Mouse (Mus musculus) hindbrain, embryonic 11.5 days (tissue): ENCODE measurements around the gene Pax2. TPM values are rescaled to one million over a fixed set of nuclear protein-coding genes. Genes with fewer than 3 reads are reported as not detected.
"Not testable (repeated sequence)": the region's sequence is repeated elsewhere in the genome, so short reads cannot be mapped to it uniquely, and the experiment has no call there.

Experiments used
- ATAC-seq: fragments of 200-750 bp; cut with Nextera tagmentation; 2 replicates; pipeline ENCODE4 v1.8.0; 2017; ENCODE audit warnings: mild to moderate bottlenecking, moderate TSS enrichment, moderate library complexity; ENCODE audit not compliant: low FRiP score
- DNase-seq: peaks from one replicate; pipeline ENCODE4 v3.0.0-alpha.2; 2015; ENCODE audit warnings: low spot score
- H3K27ac ChIP-seq: fragments of 300-500 bp; sonication (generic); 2 replicates; pipeline ENCODE4 v1.5.1; 2014; ENCODE audit warnings: mild to moderate bottlenecking, low read depth, low read length
- H3K27me3 ChIP-seq: fragments of 300-500 bp; sonication (generic); 2 replicates; pipeline ENCODE4 v1.6.1; 2014; ENCODE audit warnings: mild to moderate bottlenecking, low read length, moderate library complexity, mixed read lengths; ENCODE audit not compliant: control insufficient read depth, insufficient read depth
- H3K36me3 ChIP-seq: fragments of 300-500 bp; sonication (generic); 2 replicates; pipeline ENCODE4 v1.6.1; 2014; ENCODE audit warnings: mild to moderate bottlenecking, low read length, moderate library complexity, mixed read lengths; ENCODE audit not compliant: control insufficient read depth, insufficient read depth
- H3K4me1 ChIP-seq: fragments of 300-500 bp; sonication (generic); replicated peaks from 2 replicates; pipeline ENCODE4 v1.6.1; 2014; ENCODE audit warnings: low read length, mixed read lengths; ENCODE audit not compliant: control insufficient read depth, insufficient read depth
- H3K4me2 ChIP-seq: fragments of 300-500 bp; sonication (generic); replicated peaks from 2 replicates; pipeline ENCODE4 v1.6.1; 2014; ENCODE audit warnings: mild to moderate bottlenecking, low read depth, low read length
- H3K4me3 ChIP-seq: fragments of 300-500 bp; sonication (generic); 2 replicates; pipeline ENCODE4 v1.5.1; 2014; ENCODE audit warnings: low read depth, low read length
- H3K9ac ChIP-seq: fragments of 300-500 bp; sonication (generic); 2 replicates; pipeline ENCODE4 v1.6.1; 2014; ENCODE audit warnings: low read depth, low read length
- H3K9me3 ChIP-seq: fragments of 300-500 bp; sonication (generic); 2 replicates; pipeline ENCODE4 v1.6.1; 2016; ENCODE audit warnings: low read length; ENCODE audit not compliant: control insufficient read depth
- WGBS: fragments of 180-500 bp; shearing (Covaris S2); extraction: QIAGEN DNeasy Blood & Tissue Kit; methylation state at CpG from one replicate; pipeline ENCODE4 v1.1.7; 2014; 5-methylcytosine and 5-hydroxymethylcytosine counted together
- polyA plus RNA-seq: library from polyadenylated mRNA; unstranded; fragments of >200 nt; fragmentation: Nextera tagmentation; extraction: Ambion mirVana; gene quantifications from 2 replicates; pipeline ENCODE4 v1.2.1, GENCODE M21; 2014

Gene Pax2
- polyA plus RNA-seq, 1 experiment from 2014 or later: 11.1 TPM

DNA sequence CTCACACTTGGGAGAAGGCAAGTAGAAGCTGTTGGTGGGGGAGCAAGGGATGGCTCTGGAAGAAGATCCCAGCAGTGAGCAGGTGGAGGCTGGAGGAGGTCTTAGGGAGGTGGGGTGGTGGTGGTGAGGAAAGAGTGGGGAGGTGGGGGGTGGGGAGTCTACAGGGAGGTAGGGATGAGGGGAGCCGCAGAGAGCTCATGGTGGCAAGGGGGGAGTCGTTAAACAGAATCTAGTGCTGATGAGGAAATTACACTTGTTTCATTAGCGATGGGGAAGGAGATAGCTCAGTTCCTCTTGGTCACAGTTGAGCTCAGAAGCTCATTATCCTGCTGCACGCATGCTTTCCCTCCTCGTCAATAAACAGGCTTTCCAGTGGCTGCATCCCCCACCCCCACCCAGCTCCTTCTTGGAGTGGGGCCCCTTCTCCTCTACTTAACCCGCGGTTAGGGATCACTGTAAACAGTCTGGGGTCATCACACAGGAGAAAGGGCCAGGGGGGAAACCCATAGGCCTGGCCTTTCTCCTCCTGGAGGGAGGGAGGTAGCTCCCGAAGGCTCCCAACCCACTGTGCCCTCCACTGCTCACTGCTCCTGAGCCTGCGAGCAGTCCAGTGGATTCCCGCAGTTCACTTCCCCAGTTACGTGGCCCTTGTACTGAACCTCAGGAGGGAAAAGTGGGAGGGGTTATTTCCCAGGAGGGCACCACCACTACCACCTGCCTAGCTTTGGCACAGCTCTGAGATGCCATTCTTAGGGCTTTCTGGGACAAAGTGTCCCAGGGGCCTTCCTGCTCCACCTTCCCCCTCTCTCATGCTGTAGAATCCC is 78.6 kb downstream of the Pax2 start:
- H3K27ac ChIP-seq: 0 out of 2 replicates have a peak overlapping the region, but pooled peaks have one; percentile 1
- peak; percentile 23; the same call in 1 of the 2 replicates for ATAC-seq

DNA sequence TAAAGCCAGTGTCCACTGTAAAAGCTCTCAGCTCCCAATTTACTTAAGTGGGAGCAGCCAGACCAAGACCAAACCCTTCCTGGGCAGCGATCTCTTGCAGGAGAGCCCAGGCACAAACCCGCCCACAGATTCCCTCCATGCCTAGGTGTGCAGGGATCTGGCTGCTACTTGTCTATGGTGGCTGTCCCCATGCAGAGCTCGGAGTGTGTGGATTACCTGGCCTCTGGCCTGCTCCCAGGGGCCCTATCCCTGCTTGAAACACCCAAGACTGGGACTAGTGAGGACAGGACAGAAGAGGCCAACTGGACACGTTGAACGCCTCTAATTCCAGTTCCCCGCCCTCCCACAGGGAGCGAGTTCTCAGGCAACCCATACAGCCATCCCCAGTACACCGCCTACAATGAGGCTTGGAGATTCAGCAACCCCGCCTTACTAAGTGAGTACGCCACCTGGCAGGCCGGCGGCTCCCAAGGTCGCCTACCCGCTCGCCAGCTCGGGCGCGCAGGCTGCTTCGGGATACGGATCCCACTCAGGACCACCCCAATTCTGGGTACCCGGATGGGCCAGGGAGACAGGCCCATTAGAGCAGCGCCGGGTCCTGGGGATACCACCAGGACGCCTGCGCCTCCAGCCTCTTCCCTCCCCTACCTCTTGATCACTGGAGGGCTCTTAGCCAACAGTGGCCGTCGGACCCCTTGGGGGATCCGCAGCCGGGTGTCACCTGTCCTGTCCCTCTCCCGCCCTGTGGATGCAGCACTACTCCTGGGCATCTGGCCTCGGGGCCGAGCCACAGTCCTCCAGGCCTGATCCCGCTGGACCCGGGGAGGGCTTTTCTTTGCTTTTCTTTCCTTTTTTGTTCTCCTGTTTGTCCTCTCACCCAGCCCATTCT is 79.4 kb downstream of the Pax2 start:
- peak; percentile 36; the same call in 1 of the 2 replicates for ATAC-seq
- 3% methylated on average over 34 of the region's 34 CpGs for WGBS
- Histone ChIP-seq H3K36me3 (no peaks in the 10 kb centered on the region), H3K4me3 (peak overlapping the region; percentile 43), H3K9ac (no peak overlapping the region), H3K27me3 (peaks cover 78% of the 10 kb centered on the region), H3K4me1 (peaks cover 17% of the 10 kb centered on the region), H3K4me2 (peak overlapping the region; percentile 81), H3K27ac (0 out of 2 replicates have a peak overlapping the region, but pooled peaks have one; percentile 2), H3K9me3 (no peaks in the 10 kb centered on the region)
- peak; percentile 55 for DNase-seq

More for the DNA sequence above, 78.6 kb downstream of the Pax2 start:
- no peak overlapping the region for H3K4me2 ChIP-seq
- H3K9me3 ChIP-seq: no peaks in the 10 kb centered on the region
- no peaks in the 10 kb centered on the region for H3K36me3 ChIP-seq
- WGBS: 11% methylated on average over 11 of the region's 11 CpGs
- H3K4me1 ChIP-seq: peaks cover 17% of the 10 kb centered on the region
- no peak overlapping the region for H3K4me3 ChIP-seq
- H3K9ac ChIP-seq: no peak overlapping the region
- peaks cover 73% of the 10 kb centered on the region for H3K27me3 ChIP-seq
- DNase-seq: peak; percentile 36

DNA sequence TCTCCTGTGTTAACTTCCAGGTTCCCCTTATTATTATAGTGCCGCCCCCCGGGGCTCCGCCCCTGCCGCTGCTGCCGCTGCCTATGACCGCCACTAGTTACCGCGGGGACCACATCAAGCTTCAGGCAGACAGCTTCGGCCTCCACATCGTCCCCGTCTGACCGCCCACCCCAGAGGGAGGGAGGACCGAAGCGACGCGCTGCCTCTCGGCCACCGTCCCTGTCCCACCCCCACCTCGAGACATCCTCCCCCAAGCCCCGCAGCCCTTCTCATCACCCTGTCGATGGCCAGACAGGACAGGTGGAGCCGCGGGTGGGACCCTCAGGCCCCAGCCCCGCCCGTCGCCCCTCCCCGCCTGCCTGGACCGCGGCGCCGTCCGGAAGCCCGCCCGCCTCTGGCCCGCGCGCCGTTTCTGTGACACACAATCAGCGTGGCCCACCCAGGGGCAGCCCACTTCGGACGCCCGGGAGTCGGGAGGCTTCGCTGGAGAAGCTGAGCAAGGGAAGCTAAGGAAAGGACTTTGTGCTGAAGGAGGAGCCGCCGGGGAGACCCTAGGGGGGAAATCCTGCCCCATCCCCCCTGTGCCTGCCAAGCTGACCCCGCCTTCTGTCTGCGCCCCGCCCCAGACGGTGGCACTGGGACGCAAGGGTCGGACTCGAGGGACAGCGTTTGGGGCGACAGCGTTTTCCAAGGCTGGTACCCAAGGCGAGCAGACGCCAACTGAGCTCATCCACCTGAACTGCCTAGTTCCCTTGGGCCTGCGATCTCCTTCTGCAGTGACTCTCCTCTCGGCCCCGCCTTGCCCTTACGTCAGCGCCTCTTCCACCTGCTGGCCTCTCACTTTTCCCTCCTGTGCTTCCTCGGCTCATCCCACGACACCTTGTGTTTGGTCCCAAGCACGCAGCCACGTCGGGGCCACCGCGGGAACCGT is 80.4 kb downstream of the Pax2 start:
- DNase-seq (peak; percentile 62), ATAC-seq (peak; percentile 26; the same call in 1 of the 2 replicates)
- H3K4me1 ChIP-seq: peaks cover 17% of the 10 kb centered on the region
- peak overlapping the region; percentile 81 for H3K4me2 ChIP-seq
- H3K4me3 ChIP-seq: peak overlapping the region; percentile 43
- WGBS: 1% methylated on average over 64 of the region's 71 CpGs
- peaks cover 78% of the 10 kb centered on the region for H3K27me3 ChIP-seq
- H3K9me3 ChIP-seq: no peaks in the 10 kb centered on the region
- H3K36me3 ChIP-seq: no peaks in the 10 kb centered on the region
- peak overlapping the region; percentile 45 for H3K9ac ChIP-seq
- no peak overlapping the region for H3K27ac ChIP-seq

- H3K36me3 ChIP-seq: no peaks in the 10 kb centered on the region
- H3K9ac ChIP-seq: no peak overlapping the region
- DNase-seq (peak; percentile 57), ATAC-seq (0 out of 2 replicates have a peak, but pooled peaks have one; percentile 39)
- H3K9me3 ChIP-seq: no peaks in the 10 kb centered on the region
- H3K27me3 ChIP-seq: peaks cover 68% of the 10 kb centered on the region
- no peak overlapping the region for H3K4me3 ChIP-seq
- 3% methylated on average over 37 of the region's 37 CpGs for WGBS
- H3K4me2 ChIP-seq: peak overlapping the region; percentile 8
- no peak overlapping the region for H3K27ac ChIP-seq
- peaks cover 17% of the 10 kb centered on the region for H3K4me1 ChIP-seq
Observed at GRCm38 (mm10) chr19:44837426-44838205, 81.8 kb downstream of the Pax2 start.

- H3K36me3 ChIP-seq: no peaks in the 10 kb centered on the region
- DNase-seq (peak; percentile 32), ATAC-seq (no peak)
- H3K27me3 ChIP-seq: peaks cover 65% of the 10 kb centered on the region
- peaks cover 17% of the 10 kb centered on the region for H3K4me1 ChIP-seq
- no peak overlapping the region for H3K4me2 ChIP-seq
- H3K9ac ChIP-seq: no peak overlapping the region
- 13% methylated on average over 9 of the region's 9 CpGs for WGBS
- H3K9me3 ChIP-seq: no peaks in the 10 kb centered on the region
- H3K4me3 ChIP-seq: no peak overlapping the region
- no peak overlapping the region for H3K27ac ChIP-seq
Observed at GRCm38 (mm10) chr19:44838321-44838720, 82.5 kb downstream of the Pax2 start.

DNA sequence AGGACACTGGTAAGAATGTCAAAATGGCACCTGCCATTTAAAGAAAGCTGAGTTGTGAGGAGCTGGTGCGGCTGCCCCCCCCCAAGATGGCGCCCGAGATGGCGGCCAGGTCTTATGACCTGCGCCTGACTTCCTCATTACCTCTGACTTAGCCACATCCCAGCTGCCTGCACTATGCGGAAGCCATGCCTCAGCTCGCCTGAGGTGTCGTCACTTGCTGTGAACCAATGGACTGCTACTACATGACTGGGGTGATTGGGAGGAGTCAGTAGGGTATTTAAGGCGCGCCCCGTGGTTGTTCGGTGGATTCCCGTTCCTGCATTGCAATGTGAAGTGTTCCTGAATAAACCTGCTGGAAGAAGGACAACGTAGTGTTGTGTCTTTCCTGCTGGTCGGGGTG is 86.8 kb downstream of the Pax2 start:
- not testable (repeated sequence) for DNase-seq, H3K27ac ChIP-seq, ATAC-seq, H3K4me1 ChIP-seq, H3K9ac ChIP-seq, H3K9me3 ChIP-seq, H3K4me2 ChIP-seq, H3K4me3 ChIP-seq, H3K36me3 ChIP-seq
- 92% methylated on average over 15 of the region's 15 CpGs for WGBS
- H3K27me3 ChIP-seq: peaks cover 26% of the 10 kb centered on the region

GRCm38 (mm10) chr19:44849465-44849864 is 93.6 kb downstream of the Pax2 start:
- peaks cover 3% of the 10 kb centered on the region; the same call in 1 of the 2 replicates for H3K27me3 ChIP-seq
- no peak overlapping the region for H3K4me3 ChIP-seq
- no peak overlapping the region for H3K27ac ChIP-seq
- WGBS: 61% methylated on average over 12 of the region's 12 CpGs
- no peak overlapping the region for H3K4me2 ChIP-seq
- DNase-seq: peak; percentile 28
- H3K9ac ChIP-seq: no peak overlapping the region
- peak; percentile 56 for ATAC-seq
- no peaks in the 10 kb centered on the region for H3K4me1 ChIP-seq
- H3K36me3 ChIP-seq: no peaks in the 10 kb centered on the region
- no peaks in the 10 kb centered on the region for H3K9me3 ChIP-seq
